Mouse (Mus musculus) small intestine, adult 2 months (tissue): ENCODE measurements around the gene Nip7.

Experiments used
- CTCF ChIP-seq: fragments of 200-500 bp; IDR thresholded peaks from 2 replicates; pipeline ENCODE4 v1.5.1; 2012; ENCODE audit warnings: low read depth, mild to moderate bottlenecking, control low read depth, inconsistent platforms, low read length, moderate library complexity, mixed read lengths; ENCODE audit not compliant: insufficient replicate concordance, insufficient read length; ENCODE audit errors: extremely low read depth
- POLR2A ChIP-seq: fragments of 200-500 bp; IDR thresholded peaks from 2 replicates; pipeline ENCODE4 v1.6.1; 2012; ENCODE audit warnings: low read depth, mild to moderate bottlenecking, control low read depth, inconsistent platforms, low read length, moderate library complexity

DNA sequence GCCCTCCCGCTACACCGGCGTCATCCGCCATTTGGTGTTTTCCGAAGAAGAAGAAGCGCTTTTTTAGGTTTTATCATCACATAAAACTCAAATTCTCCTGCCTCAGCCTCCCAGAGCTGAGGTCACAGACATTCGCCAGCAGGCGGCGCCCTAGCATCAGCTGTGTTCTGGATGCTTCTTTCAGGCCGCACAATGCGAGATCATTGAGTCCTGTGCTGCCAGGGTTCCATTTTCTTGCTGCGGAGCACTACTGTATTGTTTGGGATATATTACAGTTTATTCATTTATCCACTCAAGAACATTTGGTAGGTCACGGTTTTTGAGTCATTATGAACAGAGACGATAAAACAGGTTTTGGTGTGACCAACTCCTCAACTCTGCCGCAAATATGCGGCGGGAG lies 28.7 kb downstream of the Nip7 start:
- peak; percentile 53; the same call in 1 of the 2 replicates for TF ChIP-seq CTCF
- no peak for TF ChIP-seq POLR2A
